Mouse (Mus musculus) cerebellum, adult 2 months (tissue): ENCODE measurements around the gene Vgll4. TPM values are rescaled to one million over a fixed set of nuclear protein-coding genes. Genes with fewer than 3 reads are reported as not detected.

ENCODE experiments used
- DNase-seq, 2 experiments: peaks; one replicate each; pipeline ENCODE4 v3.0.0; 2021
- H3K27ac ChIP-seq: fragments of 200-500 bp; 2 replicates; pipeline ENCODE4 v1.5.1; 2012; ENCODE audit warnings: low read length, control low read depth, inconsistent platforms; ENCODE audit not compliant: insufficient read depth
- H3K27me3 ChIP-seq: fragments of 200-500 bp; 2 replicates; pipeline ENCODE4 v1.6.1; 2012; ENCODE audit warnings: inconsistent platforms, mild to moderate bottlenecking, low read length, moderate library complexity; ENCODE audit not compliant: control insufficient read depth, insufficient read depth
- H3K4me1 ChIP-seq: fragments of 200-500 bp; 2 replicates; pipeline ENCODE4 v1.6.1; 2011; ENCODE audit warnings: low read length; ENCODE audit not compliant: control insufficient read depth, insufficient read depth
- H3K4me3 ChIP-seq: fragments of 200-500 bp; replicated peaks from 2 replicates; pipeline ENCODE3; 2011; ENCODE audit warnings: mild to moderate bottlenecking, low read depth, low read length, control low read depth; ENCODE audit not compliant: insufficient read depth
- CTCF ChIP-seq: fragments of 200-500 bp; IDR thresholded peaks from 2 replicates; pipeline ENCODE4 v1.5.1; 2011; ENCODE audit warnings: low read depth, mild to moderate bottlenecking, control low read depth, low read length, moderate library complexity, borderline replicate concordance; ENCODE audit not compliant: insufficient read depth
- POLR2A ChIP-seq: fragments of 200-500 bp; IDR thresholded peaks from 2 replicates; pipeline ENCODE4 v1.6.1; 2011; ENCODE audit warnings: low read length, control low read depth, borderline replicate concordance; ENCODE audit not compliant: insufficient read depth
- WGBS: fragments of 180-500 bp; shearing (Covaris S2); methylation state at CpG from one replicate; pipeline ENCODE4 v1.1.7; 2018; 5-methylcytosine and 5-hydroxymethylcytosine counted together
- polyA plus RNA-seq: library from polyadenylated mRNA; depleted of rRNA; stranded (reverse); fragments of >200 nt; gene quantifications from 2 replicates; pipeline ENCODE4 v1.2.3, GENCODE M21; 2012

Gene Vgll4
- polyA plus RNA-seq, 1 experiment, result 23.9 TPM

DNA sequence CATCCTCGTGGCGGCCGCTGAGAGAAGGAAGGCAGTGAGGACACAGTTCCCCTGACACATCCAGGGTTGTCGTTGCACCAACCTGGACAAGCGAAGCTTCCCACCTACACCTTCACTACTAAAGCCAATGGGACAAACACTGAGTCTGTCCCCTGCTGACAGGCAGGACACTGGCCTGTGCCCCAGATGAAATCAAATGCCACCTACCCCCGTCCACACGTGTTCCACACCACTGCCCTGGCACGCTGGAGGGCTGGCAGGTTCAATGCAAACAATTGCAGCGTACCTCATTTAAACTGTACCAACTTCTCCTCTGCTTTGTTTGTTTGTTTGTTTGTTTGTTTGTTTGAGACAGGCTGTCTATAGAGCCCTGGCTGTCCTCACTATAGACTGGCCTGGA is 50.8 kb downstream of the Vgll4 start:
- no peak for DNase-seq
- no peaks in the 10 kb centered on the region; the same call in 1 of the 2 replicates for H3K4me1 ChIP-seq
- TF ChIP-seq CTCF, result no peak
- TF ChIP-seq POLR2A, result no peak
- H3K27me3 ChIP-seq, result no peaks in the 10 kb centered on the region
- no peak overlapping the region for H3K27ac ChIP-seq
- H3K4me3 ChIP-seq, result no peak overlapping the region
- 77% methylated on average over 9 of the region's 9 CpGs for WGBS

DNA sequence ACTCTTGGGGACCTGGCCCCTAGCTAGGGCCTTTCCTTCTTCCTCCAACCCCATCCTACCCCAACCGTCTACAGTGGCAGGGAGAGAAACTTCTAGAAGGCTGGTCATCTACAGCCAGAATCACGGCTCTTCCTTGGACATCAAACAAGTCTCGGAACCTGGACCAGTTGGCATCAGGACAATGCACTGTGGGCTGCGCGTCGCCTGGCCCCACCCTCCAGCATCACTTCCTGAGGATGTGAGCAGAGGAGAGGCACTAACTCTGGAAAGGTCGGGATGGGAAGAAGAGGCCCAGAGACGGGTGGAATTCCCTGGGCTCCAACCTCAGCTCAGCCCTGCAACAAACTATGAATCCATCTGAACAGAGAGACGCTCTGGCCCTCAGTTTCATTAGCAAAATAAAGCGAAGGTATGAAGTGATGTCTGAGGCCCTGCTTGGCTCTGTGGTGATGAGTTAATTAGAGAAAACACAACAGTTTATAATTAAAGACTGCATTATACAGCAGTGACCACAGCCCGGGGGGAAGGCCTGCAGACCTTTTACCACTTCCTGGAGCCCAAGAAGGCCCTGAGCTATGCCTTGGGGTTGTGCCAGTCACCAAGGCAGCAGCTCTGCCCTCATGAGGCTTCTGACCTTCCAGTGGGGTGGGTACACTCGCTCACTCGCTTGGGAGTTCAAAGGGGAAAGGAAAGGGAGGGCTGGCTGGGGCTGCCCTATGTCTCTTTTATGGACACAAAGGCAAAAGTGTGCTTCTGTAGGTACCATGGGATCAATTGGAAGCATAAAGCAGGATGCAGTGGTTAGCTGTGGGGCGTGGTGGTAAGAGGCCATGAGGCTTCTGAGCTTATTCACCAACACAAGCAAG is 51.8 kb downstream of the Vgll4 start:
- Histone ChIP-seq H3K27me3 (no peaks in the 10 kb centered on the region), H3K4me1 (no peaks in the 10 kb centered on the region; the same call in 1 of the 2 replicates), H3K4me3 (no peak overlapping the region), H3K27ac (no peak overlapping the region)
- TF ChIP-seq CTCF (no peak), POLR2A (no peak)
- no peak for DNase-seq
- 68% methylated on average over 14 of the region's 14 CpGs for WGBS

DNA sequence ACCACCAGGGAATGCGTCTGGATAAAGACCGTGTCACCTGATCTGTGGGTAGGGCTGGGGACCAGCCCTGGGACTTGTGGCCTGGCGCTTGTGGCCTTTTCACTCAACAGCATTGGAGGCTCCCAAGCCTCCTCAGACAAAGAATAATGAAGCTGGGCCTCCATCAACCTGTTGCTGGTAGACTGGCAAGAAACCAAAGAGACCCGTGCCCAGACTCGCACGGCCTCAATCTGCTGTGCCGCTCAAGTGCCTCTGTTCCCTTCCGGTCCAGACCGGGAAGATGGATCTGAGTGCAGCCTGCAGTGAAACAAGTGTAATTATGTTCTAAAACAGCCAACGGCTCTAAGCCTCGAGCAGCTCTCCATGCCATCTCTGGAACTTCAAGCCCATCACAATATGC is 52.7 kb downstream of the Vgll4 start:
- Histone ChIP-seq H3K27me3 (no peaks in the 10 kb centered on the region), H3K4me1 (no peaks in the 10 kb centered on the region; the same call in 1 of the 2 replicates), H3K4me3 (no peak overlapping the region), H3K27ac (no peak overlapping the region)
- DNase-seq, result no peak
- TF ChIP-seq POLR2A (no peak), CTCF (no peak)
- 61% methylated on average over 11 of the region's 11 CpGs for WGBS

DNA sequence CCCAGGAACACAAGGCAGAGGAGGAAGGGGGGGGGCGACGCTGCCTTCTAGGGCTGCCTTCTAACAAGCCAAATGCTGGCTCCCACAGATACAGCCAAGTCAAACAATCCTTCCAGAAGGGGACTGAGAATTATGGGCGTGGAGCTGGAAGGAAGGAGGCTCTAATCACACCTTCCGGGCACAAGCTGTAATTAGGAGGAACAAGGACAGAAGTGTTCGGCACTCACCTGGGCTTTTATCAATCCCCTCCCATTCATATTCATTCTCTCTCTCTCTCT is 53.1 kb downstream of the Vgll4 start:
- no peak for TF ChIP-seq CTCF
- no peak for TF ChIP-seq POLR2A
- Histone ChIP-seq H3K27me3 (no peaks in the 10 kb centered on the region), H3K4me1 (no peaks in the 10 kb centered on the region; the same call in 1 of the 2 replicates), H3K27ac (no peak overlapping the region), H3K4me3 (no peak overlapping the region)
- 55% methylated on average over 5 of the region's 5 CpGs for WGBS
- no peak for DNase-seq

DNA sequence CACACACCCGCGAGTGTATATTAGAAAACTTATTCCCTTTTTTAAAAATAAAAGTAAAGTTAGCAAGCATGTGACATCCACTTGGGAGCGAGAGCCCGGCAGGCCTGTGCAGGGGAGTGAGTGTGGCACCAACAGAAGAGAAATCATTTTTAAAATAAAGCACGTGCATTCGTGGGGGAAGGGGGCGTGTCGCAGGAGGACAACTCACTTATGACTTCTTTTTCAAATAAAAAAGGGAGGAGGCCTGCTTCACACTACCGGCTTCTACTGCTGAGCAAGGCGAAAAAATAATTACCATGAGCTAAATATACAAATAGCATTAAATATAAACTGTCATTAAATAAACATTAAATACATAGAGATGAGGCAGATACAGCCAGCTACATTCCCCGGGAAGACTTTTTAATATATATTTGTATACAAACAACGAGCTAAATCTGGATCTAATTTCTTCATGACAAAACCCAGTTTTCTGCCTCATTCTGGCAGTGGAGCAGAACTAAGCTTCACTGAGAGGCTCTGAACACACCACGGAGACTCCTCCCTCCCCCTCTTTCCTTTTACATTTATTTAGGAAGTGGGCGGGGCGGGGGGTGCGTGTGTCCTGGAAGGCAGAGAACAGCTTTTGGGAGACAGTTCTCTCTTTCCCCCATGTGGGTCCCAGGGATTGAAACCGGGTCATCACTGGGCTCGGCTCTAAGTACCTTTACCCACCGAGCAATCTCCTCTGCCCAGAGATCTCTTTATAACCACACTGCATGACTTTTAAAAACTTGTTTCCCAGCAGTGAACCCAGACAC is 53.7 kb downstream of the Vgll4 start:
- DNase-seq, result no peak
- 61% methylated on average over 19 of the region's 19 CpGs for WGBS
- H3K4me1 ChIP-seq, result no peaks in the 10 kb centered on the region; the same call in 1 of the 2 replicates
- no peak overlapping the region for H3K4me3 ChIP-seq
- TF ChIP-seq POLR2A (no peak), CTCF (no peak)
- no peak overlapping the region for H3K27ac ChIP-seq
- no peaks in the 10 kb centered on the region for H3K27me3 ChIP-seq

DNA sequence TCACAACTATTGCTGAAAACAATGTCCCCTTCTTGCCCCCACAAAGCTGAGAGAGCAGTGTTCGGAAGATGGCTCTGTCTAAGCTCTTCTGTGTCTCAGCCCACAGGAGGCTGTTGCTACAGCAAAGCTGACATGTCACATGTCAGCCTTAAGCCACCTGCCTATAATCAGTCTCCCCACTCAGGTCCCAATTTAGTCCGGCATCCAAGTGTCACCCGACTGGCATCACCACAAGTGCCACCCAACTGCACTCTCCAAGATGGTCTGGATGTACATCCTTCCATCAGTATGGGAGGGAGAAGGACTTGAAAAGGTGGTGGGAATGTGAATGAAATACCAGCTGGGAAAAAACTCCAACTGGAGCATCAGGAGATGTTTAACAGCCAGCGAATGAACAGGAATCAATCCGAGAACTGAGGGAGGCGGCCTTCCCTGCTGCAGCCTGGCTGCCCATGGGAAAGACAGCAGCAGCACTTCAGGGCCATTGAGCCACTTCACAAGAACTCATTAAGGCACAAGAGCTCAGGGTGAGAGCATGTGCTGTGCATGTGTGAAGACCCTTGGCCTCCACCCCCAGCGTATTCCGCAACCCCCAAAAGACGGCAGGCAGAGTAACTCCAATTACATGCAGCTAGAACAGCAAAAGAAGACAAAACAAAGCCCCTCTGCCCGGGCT is 55.6 kb downstream of the Vgll4 start:
- Histone ChIP-seq H3K27me3 (no peaks in the 10 kb centered on the region), H3K4me1 (no peaks in the 10 kb centered on the region; the same call in 1 of the 2 replicates), H3K4me3 (no peak overlapping the region), H3K27ac (no peak overlapping the region)
- WGBS, result 68% methylated on average over 10 of the region's 10 CpGs
- no peak for TF ChIP-seq POLR2A
- TF ChIP-seq CTCF, result no peak
- no peak for DNase-seq

DNA sequence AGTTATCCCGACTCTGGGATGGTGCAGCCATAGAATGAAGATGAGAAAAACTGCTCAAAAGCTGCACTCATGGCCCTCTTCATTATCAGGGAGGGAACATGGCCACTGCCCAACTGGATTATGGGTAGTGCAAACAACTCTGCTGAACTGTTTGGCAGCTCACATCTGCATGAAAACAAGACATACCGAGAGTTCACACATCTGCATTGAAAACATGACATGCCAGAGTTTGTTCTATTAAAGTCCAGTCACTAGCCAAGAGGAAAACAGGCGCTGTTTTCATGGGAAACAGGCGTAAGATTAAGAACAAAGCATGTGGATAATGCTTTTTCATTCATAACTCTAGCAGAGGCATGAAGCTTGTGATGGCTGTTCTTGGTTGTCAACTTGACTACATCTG is 56.7 kb downstream of the Vgll4 start:
- no peak for TF ChIP-seq CTCF
- TF ChIP-seq POLR2A, result no peak
- H3K4me1 ChIP-seq, result no peaks in the 10 kb centered on the region; the same call in 1 of the 2 replicates

More for the DNA sequence above, 56.7 kb downstream of the Vgll4 start:
- WGBS, result 68% methylated on average over 4 of the region's 4 CpGs
- H3K27me3 ChIP-seq, result no peaks in the 10 kb centered on the region
- no peak overlapping the region for H3K4me3 ChIP-seq
- H3K27ac ChIP-seq, result no peak overlapping the region
- no peak for DNase-seq
